Mouse (Mus musculus) CH12F3 (cell line): ENCODE results near the gene Pdzd4.

ENCODE experiments used
- in situ Hi-C: fragments of 300-500 bp; cut with MboI; formaldehyde crosslinking; loops from 2 replicates; pipeline ENCODE4 v1.14.3; 2020; ENCODE audit warnings: low sequenced_read_pairs

Gene Pdzd4

GRCm38 (mm10) chrX:73786364-73787224 lies 38.2 kb downstream of the Pdzd4 start, which contains the start of the genes Idh3g and Ssr4:
Idh3g (minus strand) TSS chrX:73786897.
Ssr4 (plus strand) TSS chrX:73787028.
- in situ Hi-C loops, result no loop called here

- in situ Hi-C loops, result no loop called here
Measured at GRCm38 (mm10) chrX:73785666-73786065, 39.1 kb downstream of the Pdzd4 start.

DNA sequence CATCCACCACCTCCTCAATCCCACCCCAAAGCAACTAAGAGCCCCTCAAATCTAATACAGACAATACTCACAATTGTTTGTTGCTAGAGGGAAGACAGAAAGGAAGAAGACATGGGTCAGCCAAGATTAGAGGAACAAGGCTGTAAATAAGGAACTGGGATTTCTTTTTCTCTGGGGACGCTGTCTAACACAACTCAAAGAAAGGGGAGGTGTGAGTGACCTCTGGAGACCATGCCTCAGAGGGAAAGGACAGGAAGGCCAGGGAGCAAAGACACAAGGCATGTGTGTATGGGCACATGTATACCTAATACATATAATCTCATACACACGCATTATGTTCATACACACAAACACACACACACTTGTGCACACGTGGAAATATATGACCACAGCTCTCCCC lies 42.5 kb downstream of the Pdzd4 start:
- in situ Hi-C loops, result no loop called here

- in situ Hi-C loops, result no loop called here
Measured at GRCm38 (mm10) chrX:73774802-73775483, 49.8 kb downstream of the Pdzd4 start.

- in situ Hi-C loops, result no loop called here
Measured at GRCm38 (mm10) chrX:73774168-73774760, 50.5 kb downstream of the Pdzd4 start, which contains the start of gene Srpk3. Srpk3 (plus strand) TSS chrX:73774405.

GRCm38 (mm10) chrX:73767267-73767666 lies 57.5 kb downstream of the Pdzd4 start:
- in situ Hi-C loops, result no loop called here

GRCm38 (mm10) chrX:73765311-73765710 lies 59.5 kb downstream of the Pdzd4 start:
- in situ Hi-C loops, result no loop called here

DNA sequence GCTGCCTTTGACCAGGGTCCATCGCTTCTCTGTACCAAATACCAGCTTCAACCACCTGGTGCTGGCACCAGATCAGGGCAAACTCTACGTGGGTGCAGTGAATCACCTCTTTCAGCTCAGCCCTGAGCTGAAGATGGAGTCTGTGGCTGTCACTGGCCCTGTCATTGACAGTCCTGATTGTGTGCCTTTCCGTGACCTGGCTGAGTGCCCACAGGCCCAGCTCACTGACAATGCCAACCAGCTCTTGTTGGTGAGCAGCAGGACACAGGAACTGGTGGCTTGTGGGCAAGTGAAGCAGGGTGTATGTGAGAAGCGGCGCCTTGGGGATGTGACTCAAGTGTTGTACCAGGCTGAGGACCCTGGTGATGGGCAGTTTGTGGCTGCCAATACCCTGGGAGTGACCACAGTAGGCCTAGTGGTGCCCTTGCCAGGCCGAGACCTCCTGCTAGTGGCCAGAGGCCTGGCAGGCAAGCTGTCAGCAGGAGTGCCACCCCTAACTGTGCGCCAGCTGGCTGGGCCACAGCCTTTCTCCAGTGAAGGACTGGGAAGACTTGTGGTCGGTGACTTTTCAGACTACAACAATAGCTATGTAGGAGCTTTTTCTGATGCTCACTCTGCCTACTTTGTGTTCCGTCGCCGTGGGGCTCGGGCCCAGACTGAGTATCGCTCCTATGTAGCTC lies 66.0 kb downstream of the Pdzd4 start:
- in situ Hi-C loops, result no loop called here

- in situ Hi-C loops, result no loop called here
Measured at GRCm38 (mm10) chrX:73756334-73757140, 68.2 kb downstream of the Pdzd4 start, which contains the start of gene Plxnb3. Plxnb3 (plus strand) TSS chrX:73757090.

DNA sequence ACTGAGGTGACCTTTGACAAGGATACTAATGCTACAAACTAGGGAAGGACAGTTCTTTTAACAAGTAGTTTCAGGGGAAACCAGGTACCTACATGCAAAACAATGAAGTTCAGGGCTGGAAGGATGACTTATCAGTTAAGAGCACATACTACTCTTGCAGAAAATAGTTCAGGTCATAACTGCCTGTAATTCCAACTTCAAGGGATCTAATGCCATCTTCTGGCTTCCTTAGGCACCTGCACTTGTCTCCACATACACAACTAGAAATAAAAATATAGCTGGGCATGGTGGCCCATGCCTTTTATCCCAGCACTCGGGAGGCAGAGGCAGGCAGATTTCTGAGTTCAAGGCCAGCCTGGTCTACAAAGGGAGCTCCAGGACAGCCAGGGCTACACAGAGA lies 75.8 kb downstream of the Pdzd4 start:
- in situ Hi-C loops, result no loop called here

DNA sequence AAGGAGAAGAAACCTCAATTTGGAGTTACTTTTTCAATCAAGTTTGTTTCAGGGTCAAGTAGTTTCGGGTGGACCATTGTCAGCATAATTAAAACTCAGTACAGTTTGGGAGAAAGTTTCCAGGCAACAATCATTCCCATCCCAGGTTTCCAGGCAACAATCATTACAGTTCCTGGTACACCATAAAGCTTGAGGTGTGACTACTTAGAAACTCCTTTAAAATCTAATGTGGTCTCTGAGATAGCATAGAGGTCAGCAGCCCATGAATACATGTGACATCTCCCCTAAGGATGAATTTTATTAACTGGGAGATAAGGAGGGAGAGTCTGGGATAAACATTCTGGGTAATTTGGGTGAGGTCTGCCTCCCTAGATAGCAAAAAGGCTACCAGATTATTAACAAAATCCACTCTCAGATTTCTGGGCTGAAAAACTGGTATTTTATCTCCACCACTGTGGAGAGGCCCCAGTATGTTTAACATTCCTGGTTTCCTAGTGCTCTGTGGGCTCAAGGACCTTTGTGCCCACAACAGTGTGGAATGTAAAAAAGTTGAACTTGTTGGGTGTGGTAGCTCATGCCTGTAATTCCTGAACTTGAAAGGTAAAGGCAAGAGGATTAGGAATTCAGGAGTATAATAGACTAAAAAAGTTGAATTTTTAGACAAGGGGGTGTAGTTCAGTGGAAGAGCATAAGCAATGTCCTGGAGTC lies 79.8 kb downstream of the Pdzd4 start:
- in situ Hi-C loops, result no loop called here
